Mouse (Mus musculus): Measurements from ENCODE around the gene Nmur2. TPM values are rescaled to one million over a fixed set of nuclear protein-coding genes. Genes with fewer than 3 reads are reported as not detected.

The Nmur2 gene
- polyA plus RNA-seq (2015; fragmentation: Nextera tagmentation; extraction: Ambion mirVana) = 0.44 and 0.73 TPM in 2 replicates

DNA sequence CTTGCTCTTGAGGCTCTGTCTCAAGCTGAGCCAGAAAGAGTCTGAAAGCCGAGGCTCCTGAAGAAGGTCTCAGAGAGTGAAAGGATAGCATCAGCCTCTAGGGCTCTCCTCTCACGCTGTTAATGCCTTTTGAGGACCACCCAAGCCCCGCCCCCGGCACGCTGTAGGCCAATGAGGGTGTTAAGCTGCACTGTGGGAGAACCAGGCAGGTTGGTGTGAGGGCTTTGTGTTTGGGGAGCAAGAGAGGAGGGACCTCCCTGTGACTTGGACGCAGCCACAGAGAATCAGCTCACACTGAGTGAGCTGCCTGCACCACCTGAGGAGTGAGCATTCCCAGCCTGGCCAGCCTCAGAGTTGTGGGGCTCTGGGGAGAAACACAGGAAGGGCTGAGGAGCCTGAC, at the start of gene Nmur2:
TSS of gene Nmur2 (minus strand) at position 94 of the 400 bp plus-strand sequence.
- Histone ChIP-seq H3K4me3 (ENCODE audit: low read depth, low read length) (no peak within 1 kb of the TSS), H3K36me3 (ENCODE audit: control insufficient read depth, insufficient read depth) (no peaks in the 10 kb centered on the region), H3K27ac (ENCODE audit: low read depth, low read length) (no peak within 1 kb of the TSS), H3K9ac (ENCODE audit: low read depth, low read length) (no peak within 1 kb of the TSS), H3K4me2 (replicated peaks; ENCODE audit: low read depth) (no peak within 1 kb of the TSS), H3K4me1 (replicated peaks; ENCODE audit: control insufficient read depth, insufficient read depth, low read length) (no peaks in the 10 kb centered on the region), H3K27me3 (replicated peaks; ENCODE audit: control insufficient read depth, insufficient read depth, low read length) (no peaks in the 10 kb centered on the region; the same call in 1 of the 2 replicates), H3K9me3 (ENCODE audit: control insufficient read depth) (no peaks in the 10 kb centered on the region)
- no peak for TF ChIP-seq CTCF (IDR thresholded peaks at IDR 0.05; ENCODE audit: low read depth)
- 9% methylated on average over 6 of the region's 6 CpGs for WGBS
- ATAC-seq = no peak

DNA sequence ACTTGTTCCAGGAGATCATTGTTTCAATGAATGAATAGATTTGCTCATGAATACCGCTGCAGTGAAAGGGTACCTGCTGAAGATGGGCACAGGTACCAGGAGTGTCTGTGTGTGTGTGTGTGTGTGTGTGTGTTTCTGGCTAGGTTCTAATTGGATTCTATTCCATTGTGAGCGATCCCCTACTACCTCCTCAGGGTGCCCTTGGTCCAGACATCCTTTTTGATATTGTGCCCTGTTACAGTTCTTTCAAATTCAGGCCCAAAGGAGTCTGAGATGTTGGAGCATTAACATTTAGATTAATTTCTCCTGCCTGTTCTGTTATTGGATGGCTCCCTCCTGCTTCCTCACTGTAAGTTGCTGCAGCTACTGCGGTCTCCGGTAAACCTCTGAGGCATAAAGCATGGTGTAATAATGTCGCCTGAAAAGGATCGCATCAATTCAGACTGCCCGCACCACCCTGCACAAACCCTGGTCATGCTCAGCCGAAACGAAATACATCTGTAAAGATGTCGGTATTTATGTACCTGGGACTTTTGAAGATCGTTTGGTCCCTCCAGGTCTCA, 48.4 kb upstream of the Nmur2 start:
- no peak overlapping the region for H3K4me2 ChIP-seq (replicated peaks; ENCODE audit: low read depth)
- ATAC-seq = no peak
- no peak overlapping the region for H3K9ac ChIP-seq (ENCODE audit: low read depth, low read length)
- H3K27ac ChIP-seq (ENCODE audit: low read depth, low read length) = no peak overlapping the region
- H3K27me3 ChIP-seq (replicated peaks; ENCODE audit: control insufficient read depth, insufficient read depth, low read length) = no peaks in the 10 kb centered on the region
- no peaks in the 10 kb centered on the region for H3K4me1 ChIP-seq (replicated peaks; ENCODE audit: control insufficient read depth, insufficient read depth, low read length)
- no peaks in the 10 kb centered on the region for H3K9me3 ChIP-seq (ENCODE audit: control insufficient read depth)
- no peak for TF ChIP-seq CTCF (IDR thresholded peaks at IDR 0.05; ENCODE audit: low read depth)
- WGBS = 88% methylated on average over 11 of the region's 11 CpGs
- H3K36me3 ChIP-seq (ENCODE audit: control insufficient read depth, insufficient read depth) = no peaks in the 10 kb centered on the region
- H3K4me3 ChIP-seq (ENCODE audit: low read depth, low read length) = no peak overlapping the region

DNA sequence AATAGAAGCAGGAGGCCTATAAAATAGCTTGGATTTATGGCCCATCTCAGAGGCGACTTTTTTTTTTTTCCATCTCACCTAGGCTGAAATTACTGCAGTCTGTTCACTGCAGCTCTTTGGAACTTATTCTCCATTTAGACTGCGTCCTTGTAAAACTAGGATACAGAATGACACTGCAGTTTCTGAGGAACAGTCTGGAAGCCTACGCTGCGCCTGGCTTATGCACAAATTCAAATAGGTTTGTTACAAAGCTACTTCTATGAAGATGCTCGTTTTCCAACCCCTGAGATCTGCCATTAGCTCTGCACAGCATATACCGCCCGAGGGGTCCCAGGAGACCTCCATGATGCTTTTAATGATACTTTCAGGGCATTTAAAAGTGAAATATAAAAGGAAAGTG, 31.3 kb upstream of the Nmur2 start:
- no peaks in the 10 kb centered on the region for H3K9me3 ChIP-seq (ENCODE audit: control insufficient read depth)
- H3K4me2 ChIP-seq (replicated peaks; ENCODE audit: low read depth) = no peak overlapping the region
- H3K36me3 ChIP-seq (ENCODE audit: control insufficient read depth, insufficient read depth) = no peaks in the 10 kb centered on the region
- H3K9ac ChIP-seq (ENCODE audit: low read depth, low read length) = no peak overlapping the region
- H3K27ac ChIP-seq (ENCODE audit: low read depth, low read length) = no peak overlapping the region
- no peaks in the 10 kb centered on the region for H3K27me3 ChIP-seq (replicated peaks; ENCODE audit: control insufficient read depth, insufficient read depth, low read length)
- H3K4me1 ChIP-seq (replicated peaks; ENCODE audit: control insufficient read depth, insufficient read depth, low read length) = 0 out of 2 replicates have a peak, but pooled peaks cover 4% of the 10 kb centered on the region
- no peak for TF ChIP-seq CTCF (IDR thresholded peaks at IDR 0.05; ENCODE audit: low read depth)
- WGBS = 86% methylated on average over 7 of the region's 7 CpGs
- ATAC-seq = no peak
- no peak overlapping the region for H3K4me3 ChIP-seq (ENCODE audit: low read depth, low read length)

DNA sequence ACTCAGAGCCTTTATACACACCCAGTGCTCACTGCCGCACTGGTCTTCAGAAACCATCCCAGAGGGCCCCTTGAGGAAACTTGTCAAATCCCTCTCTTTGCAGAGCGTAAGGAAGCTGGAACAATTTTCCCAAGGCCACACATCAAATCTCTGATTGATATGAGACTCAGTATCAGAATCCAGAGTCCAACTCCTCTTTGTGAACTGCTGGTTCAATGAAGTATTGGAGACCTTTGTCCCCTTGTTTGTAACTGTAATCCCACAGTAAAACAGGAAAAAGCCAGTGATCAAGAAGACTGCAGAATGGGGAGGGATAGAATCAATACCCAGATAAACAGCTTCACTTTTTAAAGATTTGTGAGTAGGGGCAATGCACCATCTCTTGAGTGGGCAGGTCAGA, 28.8 kb upstream of the Nmur2 start:
- Histone ChIP-seq H3K4me3 (ENCODE audit: low read depth, low read length) (no peak overlapping the region), H3K4me2 (replicated peaks; ENCODE audit: low read depth) (no peak overlapping the region), H3K9me3 (ENCODE audit: control insufficient read depth) (no peaks in the 10 kb centered on the region), H3K9ac (ENCODE audit: low read depth, low read length) (no peak overlapping the region), H3K27ac (ENCODE audit: low read depth, low read length) (peak overlapping the region; percentile 51; the same call in 1 of the 2 replicates), H3K36me3 (ENCODE audit: control insufficient read depth, insufficient read depth) (no peaks in the 10 kb centered on the region), H3K27me3 (replicated peaks; ENCODE audit: control insufficient read depth, insufficient read depth, low read length) (no peaks in the 10 kb centered on the region), H3K4me1 (replicated peaks; ENCODE audit: control insufficient read depth, insufficient read depth, low read length) (0 out of 2 replicates have a peak, but pooled peaks cover 4% of the 10 kb centered on the region)
- TF ChIP-seq CTCF (IDR thresholded peaks at IDR 0.05; ENCODE audit: low read depth) = no peak
- peak; percentile 74 for ATAC-seq
- 39% methylated on average over 2 of the region's 2 CpGs for WGBS

DNA sequence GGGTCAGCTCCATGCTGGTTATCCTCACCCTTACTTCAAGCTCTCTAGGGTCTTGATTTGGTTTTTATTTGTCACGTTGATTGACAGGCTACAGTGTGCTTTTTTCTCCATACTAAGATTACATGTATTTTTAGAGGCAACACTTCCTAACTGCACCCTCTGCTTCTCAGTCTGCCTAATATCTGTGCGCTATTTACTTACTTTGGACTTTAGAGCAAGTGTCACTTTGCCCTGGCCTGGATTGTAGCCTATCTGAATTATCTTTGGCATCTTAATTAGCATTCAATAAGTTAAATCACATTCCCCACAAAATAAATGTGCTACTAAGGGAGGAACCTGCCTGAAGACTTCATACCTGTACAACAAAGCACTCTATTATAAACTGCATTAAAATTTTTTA, 24.3 kb upstream of the Nmur2 start:
- Histone ChIP-seq H3K9me3 (ENCODE audit: control insufficient read depth) (no peaks in the 10 kb centered on the region), H3K4me3 (ENCODE audit: low read depth, low read length) (no peak overlapping the region), H3K9ac (ENCODE audit: low read depth, low read length) (peak overlapping the region; percentile 17; the same call in 1 of the 2 replicates), H3K27me3 (replicated peaks; ENCODE audit: control insufficient read depth, insufficient read depth, low read length) (no peaks in the 10 kb centered on the region), H3K36me3 (ENCODE audit: control insufficient read depth, insufficient read depth) (no peaks in the 10 kb centered on the region), H3K4me1 (replicated peaks; ENCODE audit: control insufficient read depth, insufficient read depth, low read length) (0 out of 2 replicates have a peak, but pooled peaks cover 2% of the 10 kb centered on the region), H3K27ac (ENCODE audit: low read depth, low read length) (peak overlapping the region; percentile 86), H3K4me2 (replicated peaks; ENCODE audit: low read depth) (peak overlapping the region; percentile 9; the same call in 1 of the 2 replicates)
- ATAC-seq = peak; percentile 64
- WGBS = 52% methylated on average over 2 of the region's 2 CpGs
- TF ChIP-seq CTCF (IDR thresholded peaks at IDR 0.05; ENCODE audit: low read depth) = no peak

DNA sequence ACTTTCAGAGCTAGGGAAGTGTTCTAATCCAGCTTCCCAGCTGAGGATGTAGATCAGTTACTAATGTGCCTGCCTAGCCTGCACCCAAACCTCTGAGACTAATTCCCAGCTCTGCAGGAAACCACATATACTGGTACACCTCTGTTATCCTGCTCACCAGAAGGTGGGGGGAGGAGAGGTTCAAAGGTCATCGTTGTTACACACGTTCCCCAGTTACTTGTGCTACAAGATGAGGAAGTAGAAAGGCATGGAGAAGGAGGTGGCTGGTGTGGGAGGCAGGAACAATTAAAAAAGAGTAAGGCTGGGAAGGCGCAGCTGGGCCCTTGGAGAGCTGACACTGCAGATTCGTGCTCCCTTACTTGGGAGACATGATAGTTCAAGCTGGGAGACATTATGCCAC, 23.8 kb upstream of the Nmur2 start:
- Histone ChIP-seq H3K9ac (ENCODE audit: low read depth, low read length) (peak overlapping the region; percentile 17; the same call in 1 of the 2 replicates), H3K27me3 (replicated peaks; ENCODE audit: control insufficient read depth, insufficient read depth, low read length) (no peaks in the 10 kb centered on the region), H3K4me2 (replicated peaks; ENCODE audit: low read depth) (peak overlapping the region; percentile 9; the same call in 1 of the 2 replicates), H3K27ac (ENCODE audit: low read depth, low read length) (peak overlapping the region; percentile 86), H3K36me3 (ENCODE audit: control insufficient read depth, insufficient read depth) (no peaks in the 10 kb centered on the region), H3K4me1 (replicated peaks; ENCODE audit: control insufficient read depth, insufficient read depth, low read length) (0 out of 2 replicates have a peak, but pooled peaks cover 4% of the 10 kb centered on the region), H3K9me3 (ENCODE audit: control insufficient read depth) (no peaks in the 10 kb centered on the region), H3K4me3 (ENCODE audit: low read depth, low read length) (no peak overlapping the region)
- WGBS = 25% methylated on average over 4 of the region's 4 CpGs
- peak; percentile 88 for ATAC-seq
- no peak for TF ChIP-seq CTCF (IDR thresholded peaks at IDR 0.05; ENCODE audit: low read depth)
